Mouse (Mus musculus) cerebellum, adult 2 months (tissue): Measurements from ENCODE around the gene Glyatl3.

ENCODE experiments used
- CTCF ChIP-seq: fragments of 200-500 bp; IDR thresholded peaks from 2 replicates; pipeline ENCODE4 v1.5.1; 2011; ENCODE audit warnings: low read depth, mild to moderate bottlenecking, control low read depth, low read length, moderate library complexity, borderline replicate concordance; ENCODE audit not compliant: insufficient read depth
- POLR2A ChIP-seq: fragments of 200-500 bp; IDR thresholded peaks from 2 replicates; pipeline ENCODE4 v1.6.1; 2011; ENCODE audit warnings: low read length, control low read depth, borderline replicate concordance; ENCODE audit not compliant: insufficient read depth

DNA sequence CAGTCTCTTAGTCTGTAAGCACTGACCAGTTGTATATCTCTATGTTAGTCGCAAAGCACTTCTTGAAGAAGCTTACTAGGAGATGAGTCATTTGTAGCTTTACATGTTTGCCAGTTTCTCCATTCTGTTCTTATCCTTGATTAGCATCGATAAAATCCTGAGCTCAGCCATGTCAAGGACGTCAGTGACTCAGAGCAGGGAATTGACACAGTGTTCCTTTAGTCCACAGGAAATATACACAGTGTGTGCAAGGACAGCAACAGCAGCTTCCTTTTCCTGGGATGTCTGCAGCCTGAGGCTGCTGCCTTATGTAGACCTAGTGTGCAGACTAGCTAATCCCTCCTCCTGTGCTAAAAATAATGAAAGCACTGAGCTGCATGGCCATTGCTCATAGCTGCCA lies 34.4 kb upstream of the Glyatl3 start:
- TF ChIP-seq CTCF (no peak), POLR2A (no peak)
